Mouse (Mus musculus) cerebellum, postnatal 10 days (tissue): ENCODE data around the gene Fam189b.
"Not testable (repeated sequence)": the region's sequence is repeated elsewhere in the genome, so short reads cannot be mapped to it uniquely, and the experiment has no call there.

Source experiments
- DNase-seq, 2 experiments: peaks; one replicate each; pipeline ENCODE4 v3.0.0; 2021; ENCODE audit warnings: mixed read lengths in 2 of 2

Fam189b gene

GRCm38 (mm10) chr3:89206695-89207094 lies 23.8 kb downstream of the Fam189b start:
- no peak for DNase-seq

- no peak for DNase-seq
Observed at GRCm38 (mm10) chr3:89208075-89208657, 25.2 kb downstream of the Fam189b start.

- no peak for DNase-seq
Observed at GRCm38 (mm10) chr3:89208736-89209135, 25.8 kb downstream of the Fam189b start.

- no peak for DNase-seq
Observed at GRCm38 (mm10) chr3:89209731-89210130, 26.8 kb downstream of the Fam189b start.

GRCm38 (mm10) chr3:89210162-89210561 lies 27.2 kb downstream of the Fam189b start:
- DNase-seq: no peak

- peak in 1 of 2 experiments; percentile 47 for DNase-seq
Observed at GRCm38 (mm10) chr3:89210731-89211130, 27.8 kb downstream of the Fam189b start.

- DNase-seq: peak; percentile 96 to 97
Observed at GRCm38 (mm10) chr3:89213803-89214530, 31.0 kb downstream of the Fam189b start.

GRCm38 (mm10) chr3:89214681-89215411 lies 31.9 kb downstream of the Fam189b start, which contains the start of gene Thbs3:
Gene Thbs3 (plus strand): TSS chr3:89215180.
- DNase-seq: no peak

GRCm38 (mm10) chr3:89215853-89216252 lies 32.9 kb downstream of the Fam189b start:
- peak; percentile 94 to 95 for DNase-seq

- DNase-seq: not testable (repeated sequence)
Observed at GRCm38 (mm10) chr3:89216407-89216806, 33.5 kb downstream of the Fam189b start.

- no peak for DNase-seq
Observed at GRCm38 (mm10) chr3:89218271-89218670, 35.3 kb downstream of the Fam189b start.

GRCm38 (mm10) chr3:89219546-89219945 lies 36.6 kb downstream of the Fam189b start:
- DNase-seq: no peak

- no peak for DNase-seq
Observed at GRCm38 (mm10) chr3:89221167-89221566, 38.2 kb downstream of the Fam189b start.

GRCm38 (mm10) chr3:89224796-89225195 lies 41.9 kb downstream of the Fam189b start:
- DNase-seq: no peak

- DNase-seq: no peak
Observed at GRCm38 (mm10) chr3:89225321-89225815, 42.4 kb downstream of the Fam189b start.

- no peak for DNase-seq
Observed at GRCm38 (mm10) chr3:89225918-89226317, 43.0 kb downstream of the Fam189b start.

GRCm38 (mm10) chr3:89226361-89226760 lies 43.4 kb downstream of the Fam189b start:
- DNase-seq: no peak

- no peak for DNase-seq
Observed at GRCm38 (mm10) chr3:89226900-89227299, 44.0 kb downstream of the Fam189b start, which contains the start of gene Mtx1. Gene Mtx1 (minus strand): TSS chr3:89227088.

- peak; percentile 77 to 83 for DNase-seq
Observed at GRCm38 (mm10) chr3:89227307-89228179, 44.6 kb downstream of the Fam189b start.

GRCm38 (mm10) chr3:89228180-89228549 lies 45.2 kb downstream of the Fam189b start:
- DNase-seq: peak; percentile 94 to 96

GRCm38 (mm10) chr3:89228836-89229235 lies 45.9 kb downstream of the Fam189b start, which contains the start of gene Muc1:
Gene Muc1 (plus strand): TSS chr3:89229057.
- no peak for DNase-seq

GRCm38 (mm10) chr3:89229276-89229675 lies 46.3 kb downstream of the Fam189b start:
- no peak for DNase-seq
